Mouse (Mus musculus) midbrain, embryonic 12.5 days (tissue): ENCODE results near the gene Tha1. TPM values are rescaled to one million over a fixed set of nuclear protein-coding genes. Genes with fewer than 3 reads are reported as not detected.

Experiments
- ATAC-seq: fragments of 200-750 bp; cut with Nextera tagmentation; 2 replicates; pipeline ENCODE4 v1.8.0; 2017; ENCODE audit warnings: low read depth, moderate TSS enrichment, moderate library complexity; ENCODE audit not compliant: low FRiP score
- H3K27ac ChIP-seq: fragments of 300-500 bp; sonication (generic); replicated peaks from 2 replicates; pipeline ENCODE4 v1.5.1; 2016; ENCODE audit warnings: mild to moderate bottlenecking
- H3K27me3 ChIP-seq: fragments of 300-500 bp; sonication (generic); 2 replicates; pipeline ENCODE4 v1.6.1; 2016; ENCODE audit warnings: mild to moderate bottlenecking
- H3K36me3 ChIP-seq: fragments of 300-500 bp; sonication (generic); 2 replicates; pipeline ENCODE4 v1.6.1; 2016
- H3K4me1 ChIP-seq: fragments of 300-500 bp; sonication (generic); 2 replicates; pipeline ENCODE4 v1.6.1; 2016
- H3K4me2 ChIP-seq: fragments of 300-500 bp; sonication (generic); replicated peaks from 2 replicates; pipeline ENCODE4 v1.6.1; 2016; ENCODE audit warnings: mild to moderate bottlenecking, moderate library complexity
- H3K4me3 ChIP-seq: fragments of 300-500 bp; sonication (generic); 2 replicates; pipeline ENCODE4 v1.5.1; 2016; ENCODE audit warnings: mild to moderate bottlenecking
- H3K9ac ChIP-seq: fragments of 300-500 bp; sonication (generic); replicated peaks from 2 replicates; pipeline ENCODE4 v1.6.1; 2016; ENCODE audit warnings: mild to moderate bottlenecking, moderate library complexity
- H3K9me3 ChIP-seq: fragments of 300-500 bp; sonication (generic); 2 replicates; pipeline ENCODE4 v1.6.1; 2016; ENCODE audit warnings: mild to moderate bottlenecking
- WGBS: fragments of 180-500 bp; shearing (Covaris S2); methylation state at CpG from one replicate; pipeline ENCODE4 v1.1.7; 2016; 5-methylcytosine and 5-hydroxymethylcytosine counted together
- polyA plus RNA-seq: library from polyadenylated mRNA; unstranded; fragments of >200 nt; fragmentation: Nextera tagmentation; extraction: Ambion mirVana; gene quantifications from 2 replicates; pipeline ENCODE4 v1.2.1, GENCODE M21; 2016

Gene Tha1
- polyA plus RNA-seq, 1 experiment from 2014 or later, result 3.1 TPM

DNA sequence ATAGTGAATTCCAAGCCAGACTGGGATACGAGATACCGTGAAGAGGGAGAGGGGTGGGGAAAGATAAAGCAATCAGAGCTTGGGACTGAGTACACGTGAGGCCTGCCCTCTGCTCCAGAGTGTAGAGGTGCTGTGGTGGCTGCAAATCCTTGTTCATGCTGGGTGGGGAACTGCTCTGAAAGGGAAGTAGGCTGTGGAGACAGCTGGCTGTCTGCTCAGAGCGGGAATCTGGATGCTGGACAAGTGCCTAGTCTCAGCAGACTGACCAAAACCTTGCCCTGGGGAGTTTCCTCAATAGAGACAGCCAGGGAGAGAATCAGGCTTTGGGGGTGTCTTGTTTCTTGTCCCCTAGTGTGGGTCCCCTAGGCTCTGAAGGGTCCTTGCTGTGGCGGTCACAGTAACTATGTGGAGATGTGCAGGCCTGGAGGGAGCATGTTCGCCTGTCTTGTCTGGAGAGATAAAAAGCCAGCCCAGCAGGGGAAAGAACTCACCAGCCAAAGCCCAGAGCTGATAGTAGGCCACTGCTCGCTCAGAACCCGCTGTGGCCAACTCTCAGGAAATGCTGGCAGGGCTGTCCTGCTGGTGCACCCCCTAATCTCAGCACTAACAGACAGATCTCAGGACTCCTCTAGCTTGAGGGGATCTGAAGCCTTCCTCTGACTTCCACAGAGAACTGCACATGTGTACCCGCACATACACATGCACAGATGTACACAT is 44.2 kb downstream of the Tha1 start:
- no peak for ATAC-seq
- 0 out of 2 replicates have a peak overlapping the region, but pooled peaks have one; percentile 15 for H3K9ac ChIP-seq
- H3K9me3 ChIP-seq, result no peaks in the 10 kb centered on the region
- peak overlapping the region; percentile 25; the same call in 1 of the 2 replicates for H3K27ac ChIP-seq
- H3K27me3 ChIP-seq, result no peaks in the 10 kb centered on the region
- 63% methylated on average over 9 of the region's 9 CpGs for WGBS
- H3K4me1 ChIP-seq, result peaks cover 59% of the 10 kb centered on the region
- no peaks in the 10 kb centered on the region for H3K36me3 ChIP-seq
- H3K4me3 ChIP-seq, result no peak overlapping the region
- H3K4me2 ChIP-seq, result no peak overlapping the region; the same call in 1 of the 2 replicates

DNA sequence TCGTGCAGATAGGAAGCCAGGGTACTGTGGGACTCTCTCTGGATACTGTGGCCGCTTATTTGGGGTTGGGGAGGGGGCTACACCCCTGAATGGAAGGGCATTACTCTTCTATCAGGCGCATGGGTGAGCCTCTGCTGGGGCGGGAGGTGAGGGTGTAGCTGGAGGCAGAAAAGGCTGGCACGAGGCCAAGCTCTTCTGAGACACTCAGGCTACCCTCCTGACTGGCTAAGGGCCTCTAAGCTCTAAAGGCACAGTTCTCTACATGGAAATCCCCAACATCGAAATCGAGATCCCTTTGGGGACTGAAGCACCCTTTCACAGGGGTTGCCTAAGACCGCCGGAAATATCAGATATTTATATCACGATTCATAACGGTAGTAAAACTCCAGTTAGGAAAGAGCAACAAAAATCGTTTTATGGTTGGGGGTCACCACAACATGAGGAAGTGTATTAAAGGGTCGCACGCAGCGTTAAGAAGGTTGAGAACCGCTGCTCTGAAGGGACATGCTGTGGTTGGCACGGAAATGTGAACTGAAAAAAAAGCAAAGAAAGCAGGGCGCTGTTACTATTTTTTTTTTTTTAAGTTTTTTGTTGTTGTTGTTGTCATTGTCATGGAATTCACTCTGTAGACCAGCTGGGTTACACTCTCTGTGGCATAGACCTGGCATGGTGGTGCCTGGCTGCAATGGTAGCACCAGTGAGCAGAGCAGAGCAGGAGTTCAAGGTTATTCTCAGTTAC is 45.0 kb downstream of the Tha1 start:
- Histone ChIP-seq H3K4me3 (no peak overlapping the region), H3K4me2 (no peak overlapping the region; the same call in 1 of the 2 replicates), H3K9me3 (no peaks in the 10 kb centered on the region), H3K27ac (peak overlapping the region; percentile 25; the same call in 1 of the 2 replicates), H3K27me3 (no peaks in the 10 kb centered on the region), H3K9ac (0 out of 2 replicates have a peak overlapping the region, but pooled peaks have one; percentile 15), H3K36me3 (peaks cover 3% of the 10 kb centered on the region; the same call in 1 of the 2 replicates), H3K4me1 (peaks cover 62% of the 10 kb centered on the region)
- 88% methylated on average over 18 of the region's 18 CpGs for WGBS
- no peak for ATAC-seq

DNA sequence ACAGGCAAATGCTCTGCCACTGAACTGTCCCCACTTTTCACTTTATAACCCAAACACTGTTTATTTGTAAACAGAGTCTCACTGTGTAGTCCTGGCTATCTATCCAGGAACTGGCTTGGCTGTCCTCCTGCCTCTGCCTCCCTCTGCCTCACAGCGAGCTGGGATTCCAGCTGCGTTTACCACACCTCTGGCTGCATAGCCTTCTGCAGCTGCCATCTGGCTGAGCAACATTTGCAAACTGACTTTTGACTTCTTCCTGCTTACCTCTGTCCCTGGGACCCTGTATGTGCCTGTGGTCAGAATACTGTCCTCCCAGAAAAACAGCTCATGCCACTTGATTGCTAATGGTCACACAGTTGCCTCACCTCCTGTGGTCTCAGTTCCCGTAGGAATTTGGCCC is 45.9 kb downstream of the Tha1 start:
- Histone ChIP-seq H3K4me2 (no peak overlapping the region), H3K4me3 (no peak overlapping the region), H3K4me1 (peaks cover 60% of the 10 kb centered on the region), H3K36me3 (peaks cover 6% of the 10 kb centered on the region; the same call in 1 of the 2 replicates), H3K9me3 (no peaks in the 10 kb centered on the region), H3K9ac (no peak overlapping the region), H3K27ac (no peak overlapping the region), H3K27me3 (no peaks in the 10 kb centered on the region)
- no peak for ATAC-seq
- WGBS, result 72% methylated on average over 3 of the region's 3 CpGs

DNA sequence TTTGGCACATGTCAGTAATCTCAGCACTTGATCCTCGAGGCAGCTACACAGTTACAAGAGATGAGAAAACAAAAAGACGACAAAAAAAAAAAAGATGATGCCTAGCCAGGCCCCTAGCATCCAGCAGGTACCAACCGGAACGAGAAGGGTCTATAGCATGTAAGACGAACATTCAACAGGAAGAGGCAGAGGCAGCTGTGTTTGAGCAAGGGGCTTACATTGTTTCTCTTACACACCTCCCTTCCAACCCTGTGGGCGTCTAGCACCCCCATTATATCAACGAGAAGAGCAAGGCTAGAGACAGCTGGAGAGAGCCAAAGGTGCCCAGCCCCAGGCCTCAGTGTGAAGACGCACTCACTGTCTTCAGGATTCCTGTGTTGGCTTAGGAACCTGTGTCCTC is 46.4 kb downstream of the Tha1 start:
- WGBS, result 69% methylated on average over 8 of the region's 8 CpGs
- H3K27me3 ChIP-seq, result no peaks in the 10 kb centered on the region
- no peak overlapping the region for H3K9ac ChIP-seq

DNA sequence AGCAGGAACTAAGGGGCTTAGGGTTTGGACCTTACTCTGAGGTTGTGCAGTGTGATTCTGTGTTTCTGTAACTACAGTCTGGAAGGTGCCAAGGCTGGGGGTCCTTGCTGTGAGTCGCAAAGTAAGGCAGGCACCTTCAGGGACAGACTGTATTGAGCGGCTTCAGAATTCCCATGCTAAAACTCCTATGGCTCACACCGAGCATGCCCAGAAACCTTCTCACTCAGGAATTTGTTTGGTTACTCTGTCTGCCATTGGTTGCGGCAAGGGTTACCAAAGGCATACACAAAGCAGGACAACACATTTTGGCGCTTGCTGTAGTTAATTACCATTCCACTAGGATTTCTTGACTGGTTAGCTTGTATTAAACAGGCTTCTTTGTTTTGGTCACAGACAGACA is 47.1 kb downstream of the Tha1 start:
- peak overlapping the region; percentile 57 for H3K4me3 ChIP-seq
- peaks cover 15% of the 10 kb centered on the region for H3K36me3 ChIP-seq
- 11% methylated on average over 5 of the region's 5 CpGs for WGBS
- peak overlapping the region; percentile 86 for H3K4me2 ChIP-seq
- no peaks in the 10 kb centered on the region for H3K27me3 ChIP-seq
- H3K27ac ChIP-seq, result peak overlapping the region; percentile 83
- peaks cover 53% of the 10 kb centered on the region for H3K4me1 ChIP-seq
- ATAC-seq, result no peak
- H3K9me3 ChIP-seq, result no peaks in the 10 kb centered on the region
- peak overlapping the region; percentile 78 for H3K9ac ChIP-seq

More for the DNA sequence above, 46.4 kb downstream of the Tha1 start:
- no peaks in the 10 kb centered on the region for H3K9me3 ChIP-seq
- no peak overlapping the region for H3K4me3 ChIP-seq
- 0 out of 2 replicates have a peak overlapping the region, but pooled peaks have one; percentile 86 for H3K4me2 ChIP-seq
- no peak for ATAC-seq
- peaks cover 56% of the 10 kb centered on the region for H3K4me1 ChIP-seq
- no peak overlapping the region for H3K27ac ChIP-seq
- H3K36me3 ChIP-seq, result peaks cover 7% of the 10 kb centered on the region

DNA sequence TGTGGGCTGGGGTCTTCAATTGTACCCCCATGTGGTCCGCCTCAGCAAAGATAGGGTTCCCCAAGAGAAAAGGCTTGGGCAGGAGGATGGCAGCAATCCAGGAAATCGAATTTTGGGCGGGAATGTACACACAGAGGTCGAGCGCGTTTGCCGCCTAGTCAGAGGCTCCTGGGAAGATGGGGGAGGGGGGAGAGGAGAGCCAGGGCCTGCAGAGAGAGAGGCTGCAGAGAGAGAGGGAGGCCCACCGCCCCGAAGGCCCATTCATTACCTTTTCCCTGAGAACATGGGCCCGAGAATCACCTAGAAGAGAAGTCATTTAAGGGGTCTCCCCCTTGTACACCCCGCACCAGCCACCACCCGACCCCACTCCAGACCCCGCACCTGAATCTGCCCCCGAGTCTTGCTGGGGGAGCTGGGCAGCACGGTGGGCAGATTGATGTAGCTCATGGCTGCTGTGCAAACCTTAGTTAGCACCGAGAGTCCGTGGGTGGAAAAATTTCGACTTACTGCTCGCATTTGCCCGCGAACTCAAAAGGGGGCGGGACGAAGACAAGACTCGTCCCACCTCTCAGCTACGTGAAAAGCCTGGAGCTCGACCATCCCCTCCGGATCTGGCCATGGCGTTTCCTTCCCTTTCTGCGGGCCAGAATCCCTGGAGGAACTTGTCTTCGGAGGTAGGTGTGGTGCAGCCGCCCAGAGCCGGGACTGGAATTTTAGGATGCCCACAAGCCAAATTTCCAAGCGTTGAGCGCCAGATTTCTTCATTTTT is 47.8 kb downstream of the Tha1 start, which contains the start of the genes Afmid and Tk1:
Afmid (plus strand) TSS at position 592 of the 769 bp plus-strand sequence.
Tk1 (minus strand) TSS at position 760 of the 769 bp plus-strand sequence.
- Histone ChIP-seq H3K27ac (peak within 1 kb of the TSS; percentile 83), H3K9ac (peak within 1 kb of the TSS; percentile 78), H3K4me1 (peaks cover 53% of the 10 kb centered on the region), H3K4me3 (peak within 1 kb of the TSS; percentile 57), H3K36me3 (peaks cover 19% of the 10 kb centered on the region), H3K4me2 (peak within 1 kb of the TSS; percentile 86), H3K27me3 (no peaks in the 10 kb centered on the region), H3K9me3 (no peaks in the 10 kb centered on the region)
- WGBS, result under 1% methylated on average over 34 of the region's 34 CpGs
- ATAC-seq, result peak; percentile 55; the same call in 1 of the 2 replicates

DNA sequence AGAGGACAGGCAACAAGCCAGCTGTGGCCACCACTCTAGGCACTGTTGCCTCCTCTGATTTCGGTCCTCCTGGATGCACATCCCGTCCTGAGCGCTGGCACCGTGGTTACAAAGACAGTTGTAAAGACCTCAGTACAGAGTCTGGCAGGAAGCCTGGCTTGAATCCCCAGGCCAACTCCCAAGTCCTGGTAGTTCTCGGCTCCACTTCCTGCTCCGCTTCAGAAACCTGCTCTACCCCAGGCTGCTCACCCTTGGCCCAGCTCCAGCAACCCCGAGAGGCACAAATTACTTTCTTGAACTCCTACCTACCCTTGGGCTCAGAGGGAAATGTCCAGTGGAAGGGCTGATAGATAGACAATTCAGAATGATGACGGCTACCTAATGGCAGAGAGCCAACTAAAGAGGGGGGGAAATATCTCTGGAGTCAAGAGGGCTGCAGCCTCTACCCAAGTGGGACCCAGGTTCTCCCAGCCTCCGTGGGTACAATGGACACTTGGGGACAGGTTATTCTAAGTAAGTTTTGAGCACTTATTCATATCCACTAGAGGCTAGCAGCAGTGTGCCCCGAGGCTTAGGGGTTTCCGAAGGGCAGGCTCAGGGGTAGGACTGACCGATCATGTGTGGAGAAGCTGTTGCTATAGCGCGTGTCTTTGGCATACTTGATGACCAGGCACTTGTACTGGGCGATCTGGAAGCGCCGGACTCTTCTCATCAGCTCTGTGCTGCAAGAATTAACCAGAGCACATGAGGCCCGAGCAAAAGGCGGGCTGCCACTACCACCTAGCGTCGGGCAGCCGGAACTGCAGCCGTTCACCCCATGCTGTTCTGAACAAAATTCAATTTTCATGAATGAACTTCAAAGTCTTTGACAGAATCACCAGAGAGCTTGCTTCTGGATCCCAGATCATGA is 49.0 kb downstream of the Tha1 start:
- H3K9me3 ChIP-seq, result no peaks in the 10 kb centered on the region
- WGBS, result 28% methylated on average over 23 of the region's 23 CpGs
- H3K9ac ChIP-seq, result peak overlapping the region; percentile 78
- no peaks in the 10 kb centered on the region for H3K27me3 ChIP-seq
- H3K4me3 ChIP-seq, result peak overlapping the region; percentile 57
- peak overlapping the region; percentile 86 for H3K4me2 ChIP-seq
- peaks cover 23% of the 10 kb centered on the region for H3K36me3 ChIP-seq
- no peak overlapping the region for H3K27ac ChIP-seq
- peaks cover 60% of the 10 kb centered on the region for H3K4me1 ChIP-seq
- peak; percentile 77 for ATAC-seq

DNA sequence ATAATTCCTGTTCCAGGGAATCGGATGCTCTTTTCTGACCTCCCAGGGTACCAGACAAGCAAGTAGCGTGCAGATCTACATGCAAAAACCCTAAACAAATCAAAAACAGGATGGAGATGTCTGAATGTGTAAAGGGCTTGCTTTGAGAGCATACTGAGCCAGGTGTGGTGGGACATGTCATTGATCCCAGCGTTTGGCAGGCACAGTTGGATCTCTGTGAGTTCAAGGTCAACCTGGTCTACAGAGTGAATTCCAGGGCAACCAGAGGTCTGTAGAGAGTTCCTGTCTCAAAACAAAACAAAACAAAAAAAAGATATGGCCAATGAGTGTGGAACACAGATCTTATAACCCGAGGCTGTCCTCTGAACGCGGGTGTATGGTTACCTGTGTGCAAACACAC is 49.9 kb downstream of the Tha1 start:
- peaks cover 56% of the 10 kb centered on the region for H3K4me1 ChIP-seq
- no peak overlapping the region for H3K27ac ChIP-seq
- H3K27me3 ChIP-seq, result no peaks in the 10 kb centered on the region
- H3K9ac ChIP-seq, result no peak overlapping the region
- peaks cover 31% of the 10 kb centered on the region for H3K36me3 ChIP-seq
- no peak overlapping the region for H3K4me2 ChIP-seq
- 95% methylated on average over 6 of the region's 6 CpGs for WGBS
- H3K4me3 ChIP-seq, result no peak overlapping the region
- H3K9me3 ChIP-seq, result no peaks in the 10 kb centered on the region
- no peak for ATAC-seq

DNA sequence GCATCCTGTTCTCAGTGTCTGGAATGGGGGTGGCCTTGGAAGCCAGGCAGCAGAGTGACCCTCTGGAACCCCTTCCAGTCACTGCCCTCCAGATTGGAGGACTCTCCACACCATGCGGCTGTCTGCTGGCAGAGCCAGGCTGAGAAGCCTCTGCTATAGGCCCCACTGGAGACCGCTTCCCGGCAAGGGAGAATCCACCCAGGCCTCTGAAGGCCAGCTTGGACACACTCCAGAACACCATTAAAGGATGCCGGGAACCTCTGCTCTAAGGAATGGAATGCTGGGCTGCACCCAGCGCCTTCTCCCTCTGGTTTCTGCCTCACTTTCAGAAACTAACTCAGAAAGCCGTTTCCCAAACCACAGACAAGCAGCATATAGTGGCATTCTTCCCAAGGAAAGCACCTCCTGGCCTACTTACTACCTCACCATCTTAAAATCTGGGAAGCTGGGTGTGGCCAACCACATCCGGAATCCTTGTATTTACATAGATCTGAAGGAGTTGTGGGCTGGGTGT is 50.5 kb downstream of the Tha1 start:
- Histone ChIP-seq H3K9ac (no peak overlapping the region), H3K4me1 (peaks cover 51% of the 10 kb centered on the region), H3K9me3 (no peaks in the 10 kb centered on the region), H3K4me3 (no peak overlapping the region), H3K27me3 (no peaks in the 10 kb centered on the region), H3K36me3 (peaks cover 36% of the 10 kb centered on the region), H3K4me2 (no peak overlapping the region), H3K27ac (no peak overlapping the region)
- WGBS, result 95% methylated on average over 7 of the region's 7 CpGs
- ATAC-seq, result no peak

DNA sequence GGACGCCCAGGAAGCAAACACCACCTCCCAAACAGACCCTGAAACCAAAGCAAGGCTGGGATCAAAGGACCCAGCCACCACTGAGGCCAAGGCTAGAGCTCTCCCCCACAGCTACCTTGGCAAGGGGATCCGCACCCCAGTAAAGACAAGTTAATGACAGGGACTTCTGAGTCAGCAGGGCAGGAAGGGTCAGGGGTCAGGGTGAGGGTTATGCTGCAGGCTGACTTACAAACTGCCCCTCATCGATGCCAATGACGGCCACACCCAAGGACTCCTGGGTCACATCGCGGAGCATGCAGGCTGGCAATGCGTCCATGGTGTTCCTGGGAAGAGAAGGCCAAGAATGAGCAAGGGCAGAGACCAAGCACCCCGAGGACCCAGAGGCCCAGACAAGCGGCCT is 51.4 kb downstream of the Tha1 start:
- no peak for ATAC-seq
- WGBS, result 92% methylated on average over 9 of the region's 9 CpGs
- Histone ChIP-seq H3K27me3 (no peaks in the 10 kb centered on the region), H3K4me2 (no peak overlapping the region), H3K4me3 (no peak overlapping the region), H3K4me1 (peaks cover 42% of the 10 kb centered on the region), H3K36me3 (peaks cover 45% of the 10 kb centered on the region), H3K27ac (no peak overlapping the region), H3K9ac (no peak overlapping the region), H3K9me3 (no peaks in the 10 kb centered on the region)

DNA sequence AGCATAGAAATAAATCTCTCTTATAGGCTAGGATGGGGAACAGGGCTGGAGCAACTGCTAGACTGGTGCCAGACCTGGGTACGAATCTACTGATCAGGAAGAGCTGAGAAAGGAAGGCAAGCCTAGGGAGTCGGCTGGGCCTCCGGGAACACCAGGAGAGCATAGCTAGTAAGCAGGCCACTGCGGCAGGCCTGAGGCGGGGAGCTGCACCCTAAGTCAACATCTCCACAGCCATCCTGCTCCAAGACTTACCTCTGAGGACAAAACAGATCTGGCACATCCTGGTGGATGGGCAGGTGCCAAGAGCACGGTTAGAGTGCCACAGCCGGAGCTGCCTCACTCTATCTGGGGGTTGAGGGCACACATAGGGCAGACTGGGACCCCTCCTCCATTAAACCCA is 53.1 kb downstream of the Tha1 start:
- Histone ChIP-seq H3K36me3 (peaks cover 60% of the 10 kb centered on the region), H3K4me3 (no peak overlapping the region), H3K9ac (no peak overlapping the region), H3K9me3 (no peaks in the 10 kb centered on the region), H3K27ac (no peak overlapping the region), H3K27me3 (no peaks in the 10 kb centered on the region), H3K4me1 (peaks cover 25% of the 10 kb centered on the region), H3K4me2 (no peak overlapping the region)
- ATAC-seq, result no peak
- 91% methylated on average over 7 of the region's 7 CpGs for WGBS
